16 mouse cellular contexts compared by ENCODE assay signal in genomic region chr8:70681410-70681809, GRCm38 (mm10). TPM values are rescaled to one million over a fixed set of nuclear protein-coding genes. Genes with fewer than 3 reads are reported as not detected.
DNase-seq lines count a peak whose midpoint lies in the region; ATAC-seq and TF ChIP-seq lines count a peak whose summit lies in the region.
"Had no signal": no experiment of that assay in that cellular context is flagged by ENCODE, and none has a peak within 500 bp of the region (broad histone marks: within the 10 kb centered on the region; RNA-seq: fewer than 3 reads in every experiment).

No protein-coding gene starts in this region.

- intact Hi-C loops in heart, adult 2 months (cut with DNase I) = no loop called here

- ATAC-seq in heart, embryonic 11.5 days (replicated peaks; ENCODE audit: insufficient number of reproducible peaks, low FRiP score, low TSS enrichment) = no peak
- peak; percentile 41; the same call in 1 of the 2 replicates for ATAC-seq in liver, embryonic 13.5 days (ENCODE audit: low read depth)
- ATAC-seq in liver, embryonic 11.5 days (replicated peaks; ENCODE audit: low FRiP score) = no peak
- ATAC-seq in intestine, embryonic 15.5 days = peak; percentile 15; the same call in 1 of the 2 replicates
- 0 out of 2 replicates have a peak, but pooled peaks have one; percentile 26 for ATAC-seq in stomach, embryonic 16.5 days (ENCODE audit: insufficient read depth, low FRiP score)
- ATAC-seq in megakaryocyte, adult 5-6 weeks (ENCODE audit: poor library complexity, severe bottlenecking) = no peak
- ATAC-seq: forebrain, embryonic 16.5 days had no signal

- no peaks in the 10 kb centered on the region for H3K9me3 ChIP-seq in heart, embryonic 11.5 days (replicated peaks; ENCODE audit: control insufficient read depth, low read length)
- H3K9me3 ChIP-seq in liver, embryonic 13.5 days (replicated peaks) = no peaks in the 10 kb centered on the region
- H3K9me3 ChIP-seq in liver, embryonic 11.5 days (ENCODE audit: control insufficient read depth, low read length) = no peaks in the 10 kb centered on the region
- H3K9me3 ChIP-seq in intestine, embryonic 15.5 days = no peaks in the 10 kb centered on the region
- no peaks in the 10 kb centered on the region for H3K9me3 ChIP-seq in stomach, embryonic 16.5 days (replicated peaks; ENCODE audit: control insufficient read depth, low read length)

- no peak for TF ChIP-seq POLR2A in heart, adult 2 months (IDR thresholded peaks at IDR 0.05; ENCODE audit: insufficient read depth, low read depth, low read length)

- no peaks in the 10 kb centered on the region for H3K27me3 ChIP-seq in heart, adult 2 months (ENCODE audit: control insufficient read depth, insufficient read depth, low read length)
- no peaks in the 10 kb centered on the region for H3K27me3 ChIP-seq in heart, embryonic 11.5 days (ENCODE audit: control insufficient read depth, insufficient read depth, low read length)
- peaks cover 12% of the 10 kb centered on the region for H3K27me3 ChIP-seq in liver, embryonic 13.5 days
- H3K27me3 ChIP-seq in liver, embryonic 11.5 days (replicated peaks; ENCODE audit: control insufficient read depth, insufficient read depth, low read length) = no peaks in the 10 kb centered on the region
- H3K27me3 ChIP-seq in intestine, embryonic 15.5 days (replicated peaks) = no peaks in the 10 kb centered on the region
- H3K27me3 ChIP-seq in stomach, embryonic 16.5 days (ENCODE audit: control insufficient read depth, insufficient read depth, low read length) = no peaks in the 10 kb centered on the region

- no peak for TF ChIP-seq CTCF in heart, adult 2 months (IDR thresholded peaks at IDR 0.05)

- no peaks in the 10 kb centered on the region for H3K79me2 ChIP-seq in heart, adult 2 months (replicated peaks; ENCODE audit: control insufficient read depth, insufficient read depth, low read length)

- no peak overlapping the region for H3K4me2 ChIP-seq in heart, embryonic 11.5 days
- 0 out of 2 replicates have a peak overlapping the region, but pooled peaks have one; percentile 6 for H3K4me2 ChIP-seq in liver, embryonic 13.5 days
- no peak overlapping the region for H3K4me2 ChIP-seq in liver, embryonic 11.5 days
- H3K4me2 ChIP-seq in intestine, embryonic 15.5 days (replicated peaks) = no peak overlapping the region
- no peak overlapping the region for H3K4me2 ChIP-seq in stomach, embryonic 16.5 days (ENCODE audit: low read depth, low read length)

- peaks cover 16% of the 10 kb centered on the region for H3K4me1 ChIP-seq in heart, adult 2 months (ENCODE audit: control insufficient read depth, insufficient read depth, low read length)
- H3K4me1 ChIP-seq in heart, embryonic 11.5 days (ENCODE audit: control insufficient read depth, insufficient read depth, low read length) = peaks cover 14% of the 10 kb centered on the region
- peaks cover 63% of the 10 kb centered on the region for H3K4me1 ChIP-seq in liver, embryonic 13.5 days (replicated peaks)
- peaks cover 25% of the 10 kb centered on the region for H3K4me1 ChIP-seq in liver, embryonic 11.5 days (replicated peaks; ENCODE audit: control insufficient read depth, insufficient read depth, low read length)
- peaks cover 26% of the 10 kb centered on the region for H3K4me1 ChIP-seq in intestine, embryonic 15.5 days (replicated peaks)
- H3K4me1 ChIP-seq in stomach, embryonic 16.5 days (ENCODE audit: control insufficient read depth, insufficient read depth, low read length) = peaks cover 30% of the 10 kb centered on the region

- H3K36me3 ChIP-seq in heart, adult 2 months (ENCODE audit: control insufficient read depth, insufficient read depth, low read length) = no peaks in the 10 kb centered on the region
- peaks cover 12% of the 10 kb centered on the region for H3K36me3 ChIP-seq in heart, embryonic 11.5 days (ENCODE audit: control insufficient read depth, insufficient read depth, low read length)
- H3K36me3 ChIP-seq in liver, embryonic 13.5 days = peaks cover 39% of the 10 kb centered on the region
- peaks cover 23% of the 10 kb centered on the region for H3K36me3 ChIP-seq in liver, embryonic 11.5 days (ENCODE audit: control insufficient read depth, insufficient read depth, low read length)
- H3K36me3 ChIP-seq in intestine, embryonic 15.5 days = peaks cover 14% of the 10 kb centered on the region
- peaks cover 12% of the 10 kb centered on the region; the same call in 1 of the 2 replicates for H3K36me3 ChIP-seq in stomach, embryonic 16.5 days (ENCODE audit: control insufficient read depth, insufficient read depth, low read length)

- no peak for DNase-seq in heart, adult 2 months
- DNase-seq in liver, embryonic 13.5 days = no peak
- no peak for DNase-seq in liver, embryonic 11.5 days (ENCODE audit: low spot score)
- no peak for DNase-seq in lung, postnatal 10 days
- DNase-seq: gastrocnemius, postnatal 10 days; midbrain, embryonic 14.5 days had no signal

- WGBS in heart, adult 2 months = 65% methylated on average over 3 of the region's 3 CpGs
- WGBS in heart, embryonic 11.5 days (ENCODE audit: insufficient replicate concordance) = 67% methylated on average over 3 of the region's 3 CpGs
- whole genome bisulfite sequencing in liver, embryonic 13.5 days (ENCODE audit: insufficient replicate concordance) = 51% methylated on average over 3 of the region's 3 CpGs
- 53% methylated on average over 3 of the region's 3 CpGs for WGBS in liver, embryonic 11.5 days
- 68% methylated on average over 3 of the region's 3 CpGs for WGBS in intestine, embryonic 15.5 days
- WGBS in stomach, embryonic 16.5 days = 58% methylated on average over 3 of the region's 3 CpGs

- peak overlapping the region; percentile 85; the same call in 1 of the 2 replicates for H3K27ac ChIP-seq in heart, adult 2 months
- H3K27ac ChIP-seq in heart, embryonic 11.5 days (ENCODE audit: low read depth, low read length) = no peak overlapping the region; the same call in 1 of the 2 replicates
- peak overlapping the region; percentile 34; the same call in 1 of the 2 replicates for H3K27ac ChIP-seq in liver, embryonic 13.5 days
- no peak overlapping the region for H3K27ac ChIP-seq in liver, embryonic 11.5 days (ENCODE audit: low read depth, low read length)
- peak overlapping the region; percentile 69 for H3K27ac ChIP-seq in intestine, embryonic 15.5 days
- peak overlapping the region; percentile 74 for H3K27ac ChIP-seq in stomach, embryonic 16.5 days (ENCODE audit: low read length)
- H3K27ac ChIP-seq: macrophage had no signal

- no peak for TF ChIP-seq EP300 in heart, adult 2 months (IDR thresholded peaks at IDR 0.05; ENCODE audit: insufficient read depth, low read depth, low read length)

- no peak overlapping the region for H3K4me3 ChIP-seq in heart, adult 2 months
- H3K4me3 ChIP-seq in heart, embryonic 11.5 days (ENCODE audit: low read depth, low read length) = no peak overlapping the region
- no peak overlapping the region for H3K4me3 ChIP-seq in liver, embryonic 13.5 days (replicated peaks)
- H3K4me3 ChIP-seq in liver, embryonic 11.5 days (ENCODE audit: low read depth, low read length) = no peak overlapping the region
- no peak overlapping the region for H3K4me3 ChIP-seq in intestine, embryonic 15.5 days (replicated peaks)
- H3K4me3 ChIP-seq in stomach, embryonic 16.5 days (replicated peaks; ENCODE audit: low read length) = no peak overlapping the region

- H3K9ac ChIP-seq in heart, adult 2 months (ENCODE audit: low read depth, low read length) = no peak overlapping the region
- no peak overlapping the region for H3K9ac ChIP-seq in heart, embryonic 11.5 days (ENCODE audit: low read depth, low read length)
- no peak overlapping the region for H3K9ac ChIP-seq in liver, embryonic 13.5 days
- no peak overlapping the region for H3K9ac ChIP-seq in liver, embryonic 11.5 days (ENCODE audit: low read depth, low read length)
- H3K9ac ChIP-seq in intestine, embryonic 15.5 days = no peak overlapping the region
- H3K9ac ChIP-seq in stomach, embryonic 16.5 days (ENCODE audit: low read length) = peak overlapping the region; percentile 73; the same call in 1 of the 2 replicates

RNA-seq across cellular contexts. Expression of gene Lsm4, which starts 8.4 kb away (rescaled TPM):
- 10 to 100 TPM; 56.9 to 64.2 TPM for total RNA-seq in heart, adult 2 months (2021)
- 54.1 and 68.3 TPM in 2 replicates for polyA plus RNA-seq in heart, adult 2 months (2012; rRNA removed)
- polyA plus RNA-seq in heart, embryonic 11.5 days (2014; fragmentation: Nextera tagmentation; extraction: Ambion mirVana) = 296 and 308 TPM in 2 replicates
- 185 and 200 TPM in 2 replicates for polyA plus RNA-seq in liver, embryonic 13.5 days (2015; fragmentation: Nextera tagmentation; extraction: Ambion mirVana)
- polyA plus RNA-seq in liver, embryonic 11.5 days (2014; fragmentation: Nextera tagmentation; extraction: Ambion mirVana) = 342 and 357 TPM in 2 replicates
- 286 and 323 TPM in 2 replicates for polyA plus RNA-seq in intestine, embryonic 15.5 days (2015; fragmentation: Nextera tagmentation; extraction: Ambion mirVana)
- 154 and 173 TPM in 2 replicates for polyA plus RNA-seq in stomach, embryonic 16.5 days (2015; fragmentation: Nextera tagmentation; extraction: Ambion mirVana)
- 82.1 and 84.4 TPM in 2 replicates for total RNA-seq in megakaryocyte, adult 5-6 weeks (2015)
- 106 and 151 TPM in 2 replicates for total RNA-seq in megakaryocyte, adult 5-6 weeks (2017)

RNA-seq across cellular contexts. Expression of gene Jund, which starts 17.3 kb away (rescaled TPM):
- total RNA-seq in heart, adult 2 months (2021) = 100 to 1,000 TPM; 123 to 127 TPM
- 66.2 and 109 TPM in 2 replicates for polyA plus RNA-seq in heart, adult 2 months (2012; rRNA removed)
- polyA plus RNA-seq in heart, embryonic 11.5 days (2014; fragmentation: Nextera tagmentation; extraction: Ambion mirVana) = 97.8 and 102 TPM in 2 replicates
- polyA plus RNA-seq in liver, embryonic 13.5 days (2015; fragmentation: Nextera tagmentation; extraction: Ambion mirVana) = 17.9 and 22.0 TPM in 2 replicates
- 43.0 and 47.2 TPM in 2 replicates for polyA plus RNA-seq in liver, embryonic 11.5 days (2014; fragmentation: Nextera tagmentation; extraction: Ambion mirVana)
- polyA plus RNA-seq in intestine, embryonic 15.5 days (2015; fragmentation: Nextera tagmentation; extraction: Ambion mirVana) = 83.7 and 88.8 TPM in 2 replicates
- polyA plus RNA-seq in stomach, embryonic 16.5 days (2015; fragmentation: Nextera tagmentation; extraction: Ambion mirVana) = 22.5 and 30.0 TPM in 2 replicates
- total RNA-seq in megakaryocyte, adult 5-6 weeks (2015) = 26.7 and 44.1 TPM in 2 replicates
- 24.0 and 28.9 TPM in 2 replicates for total RNA-seq in megakaryocyte, adult 5-6 weeks (2017)

RNA-seq across cellular contexts. Expression of gene Pgpep1, which starts 21.2 kb away (rescaled TPM):
- total RNA-seq in heart, adult 2 months (2021) = 10 to 100 TPM; 39.7 to 48.4 TPM
- polyA plus RNA-seq in heart, adult 2 months (2012; rRNA removed) = 35.5 and 44.8 TPM in 2 replicates
- polyA plus RNA-seq in heart, embryonic 11.5 days (2014; fragmentation: Nextera tagmentation; extraction: Ambion mirVana) = 38.9 and 41.6 TPM in 2 replicates
- 17.9 and 19.5 TPM in 2 replicates for polyA plus RNA-seq in liver, embryonic 13.5 days (2015; fragmentation: Nextera tagmentation; extraction: Ambion mirVana)
- polyA plus RNA-seq in liver, embryonic 11.5 days (2014; fragmentation: Nextera tagmentation; extraction: Ambion mirVana) = 33.7 and 34.6 TPM in 2 replicates
- 58.0 and 74.2 TPM in 2 replicates for polyA plus RNA-seq in intestine, embryonic 15.5 days (2015; fragmentation: Nextera tagmentation; extraction: Ambion mirVana)
- polyA plus RNA-seq in stomach, embryonic 16.5 days (2015; fragmentation: Nextera tagmentation; extraction: Ambion mirVana) = 47.4 and 57.5 TPM in 2 replicates
- 5.7 and 6.8 TPM in 2 replicates for total RNA-seq in megakaryocyte, adult 5-6 weeks (2015)
- total RNA-seq in megakaryocyte, adult 5-6 weeks (2017) = 1.5 and 4.0 TPM in 2 replicates

RNA-seq across cellular contexts. Expression of gene Iqcn, which starts 21.8 kb away (rescaled TPM):
- total RNA-seq in heart, adult 2 months (2021) = not detected
- 0.06 and 0.12 TPM in 2 replicates for polyA plus RNA-seq in heart, adult 2 months (2012; rRNA removed)
- not detected in 2 replicates for polyA plus RNA-seq in heart, embryonic 11.5 days (2014; fragmentation: Nextera tagmentation; extraction: Ambion mirVana)
- polyA plus RNA-seq in liver, embryonic 13.5 days (2015; fragmentation: Nextera tagmentation; extraction: Ambion mirVana) = not detected in 2 replicates
- polyA plus RNA-seq in liver, embryonic 11.5 days (2014; fragmentation: Nextera tagmentation; extraction: Ambion mirVana) = not detected in 2 replicates
- not detected in 2 replicates for polyA plus RNA-seq in intestine, embryonic 15.5 days (2015; fragmentation: Nextera tagmentation; extraction: Ambion mirVana)
- not detected in 2 replicates for polyA plus RNA-seq in stomach, embryonic 16.5 days (2015; fragmentation: Nextera tagmentation; extraction: Ambion mirVana)
- total RNA-seq in megakaryocyte, adult 5-6 weeks (2015) = 0.11 and 0.27 TPM in 2 replicates
- total RNA-seq in megakaryocyte, adult 5-6 weeks (2017) = 0.04 TPM in 1 of 2 replicates, not detected in the other
- total RNA-seq: gastrocnemius, postnatal 10 days had no signal
- polyA plus RNA-seq: macrophage had no signal

RNA-seq across cellular contexts. Expression of gene Gm3336, which starts 36.9 kb away (rescaled TPM):
- total RNA-seq in heart, adult 2 months (2021) = not detected
- not detected in 2 replicates for polyA plus RNA-seq in heart, adult 2 months (2012; rRNA removed)
- not detected in 2 replicates for polyA plus RNA-seq in heart, embryonic 11.5 days (2014; fragmentation: Nextera tagmentation; extraction: Ambion mirVana)
- polyA plus RNA-seq in liver, embryonic 13.5 days (2015; fragmentation: Nextera tagmentation; extraction: Ambion mirVana) = 0.14 TPM in 1 of 2 replicates, not detected in the other
- polyA plus RNA-seq in liver, embryonic 11.5 days (2014; fragmentation: Nextera tagmentation; extraction: Ambion mirVana) = 0.15 TPM in 1 of 2 replicates, not detected in the other
- 2.1 and 2.5 TPM in 2 replicates for polyA plus RNA-seq in intestine, embryonic 15.5 days (2015; fragmentation: Nextera tagmentation; extraction: Ambion mirVana)
- polyA plus RNA-seq in stomach, embryonic 16.5 days (2015; fragmentation: Nextera tagmentation; extraction: Ambion mirVana) = 2.0 and 4.2 TPM in 2 replicates
- not detected in 2 replicates for total RNA-seq in megakaryocyte, adult 5-6 weeks (2015)
- not detected in 2 replicates for total RNA-seq in megakaryocyte, adult 5-6 weeks (2017)
- total RNA-seq: gastrocnemius, postnatal 10 days; hematopoietic stem cell, adult 5-6 weeks; layer of hippocampus, adult 18-20 months; left cerebral cortex, adult 18-20 months had no signal
- polyA plus RNA-seq: forebrain, embryonic 16.5 days; limb, embryonic 14.5 days; macrophage; midbrain, embryonic 14.5 days had no signal

Comparison
In these comparisons a context has a peak if more than half of its experiments do, and no peak if none do; other contexts are left out.
1. H3K27ac ChIP-seq: peak in heart, adult 2 months (single experiment), liver, embryonic 13.5 days (single experiment), intestine, embryonic 15.5 days (single experiment) and stomach, embryonic 16.5 days (single experiment); none in heart, embryonic 11.5 days (single experiment) and liver, embryonic 11.5 days (single experiment).
2. ATAC-seq: peak in liver, embryonic 13.5 days (single experiment), intestine, embryonic 15.5 days (single experiment) and stomach, embryonic 16.5 days (single experiment); none in heart, embryonic 11.5 days (single experiment), liver, embryonic 11.5 days (single experiment) and megakaryocyte, adult 5-6 weeks (single experiment).